Mouse (Mus musculus) neural tube, embryonic 13.5 days (tissue): ENCODE data around the gene Gas7. TPM values are rescaled to one million over a fixed set of nuclear protein-coding genes. Genes with fewer than 3 reads are reported as not detected.

Experiments used
- ATAC-seq: fragments of 200-750 bp; cut with Nextera tagmentation; 2 replicates; pipeline ENCODE4 v1.8.0; 2017; ENCODE audit warnings: low read depth, mild to moderate bottlenecking, moderate TSS enrichment, moderate library complexity
- H3K27ac ChIP-seq: fragments of 300-500 bp; sonication (generic); replicated peaks from 2 replicates; pipeline ENCODE4 v1.5.1; 2015; ENCODE audit warnings: moderate library complexity, mild to moderate bottlenecking, inconsistent platforms
- H3K27me3 ChIP-seq: fragments of 300-500 bp; sonication (generic); 2 replicates; pipeline ENCODE4 v1.6.1; 2015; ENCODE audit warnings: mild to moderate bottlenecking, inconsistent platforms
- H3K36me3 ChIP-seq: fragments of 300-500 bp; sonication (generic); 2 replicates; pipeline ENCODE4 v1.6.1; 2015; ENCODE audit warnings: mild to moderate bottlenecking, inconsistent platforms
- H3K4me1 ChIP-seq: fragments of 300-500 bp; sonication (generic); replicated peaks from 2 replicates; pipeline ENCODE4 v1.6.1; 2015; ENCODE audit warnings: inconsistent platforms
- H3K4me2 ChIP-seq: fragments of 300-500 bp; sonication (generic); 2 replicates; pipeline ENCODE4 v1.6.1; 2015; ENCODE audit warnings: inconsistent platforms, mild to moderate bottlenecking, moderate library complexity
- H3K4me3 ChIP-seq: fragments of 300-500 bp; sonication (generic); 2 replicates; pipeline ENCODE4 v1.5.1; 2015; ENCODE audit warnings: mild to moderate bottlenecking, inconsistent platforms
- H3K9ac ChIP-seq: fragments of 300-500 bp; sonication (generic); 2 replicates; pipeline ENCODE4 v1.6.1; 2015; ENCODE audit warnings: moderate library complexity, mild to moderate bottlenecking, inconsistent platforms
- H3K9me3 ChIP-seq: fragments of 300-500 bp; sonication (generic); 2 replicates; pipeline ENCODE4 v1.6.1; 2016; ENCODE audit warnings: inconsistent platforms
- WGBS: fragments of 180-500 bp; shearing (Covaris S2); methylation state at CpG from one replicate; pipeline ENCODE4 v1.1.7; 2015; 5-methylcytosine and 5-hydroxymethylcytosine counted together
- polyA plus RNA-seq: library from polyadenylated mRNA; unstranded; fragments of >200 nt; fragmentation: Nextera tagmentation; extraction: Ambion mirVana; gene quantifications from 2 replicates; pipeline ENCODE4 v1.2.1, GENCODE M21; 2015

The Gas7 gene
- polyA plus RNA-seq, 1 experiment from 2014 or later = 12.8 TPM

- no peak for ATAC-seq
- H3K27ac ChIP-seq = no peak overlapping the region
- H3K4me2 ChIP-seq = no peak overlapping the region
- H3K27me3 ChIP-seq = no peaks in the 10 kb centered on the region
- no peak overlapping the region for H3K4me3 ChIP-seq
- H3K9me3 ChIP-seq = no peaks in the 10 kb centered on the region
- peaks cover 9% of the 10 kb centered on the region for H3K4me1 ChIP-seq
- WGBS = 77% methylated on average over 11 of the region's 11 CpGs
- H3K36me3 ChIP-seq = no peaks in the 10 kb centered on the region
- H3K9ac ChIP-seq = no peak overlapping the region
Measured at GRCm38 (mm10) chr11:67544656-67545432, 89.6 kb downstream of the Gas7 start.

- Histone ChIP-seq H3K36me3 (no peaks in the 10 kb centered on the region), H3K27me3 (no peaks in the 10 kb centered on the region), H3K4me2 (no peak overlapping the region), H3K4me3 (no peak overlapping the region), H3K4me1 (peaks cover 9% of the 10 kb centered on the region), H3K9me3 (no peaks in the 10 kb centered on the region), H3K27ac (no peak overlapping the region), H3K9ac (no peak overlapping the region)
- WGBS = 51% methylated on average over 5 of the region's 5 CpGs
- ATAC-seq = no peak
Measured at GRCm38 (mm10) chr11:67546582-67546981, 91.3 kb downstream of the Gas7 start.

- H3K27me3 ChIP-seq = no peaks in the 10 kb centered on the region
- H3K36me3 ChIP-seq = no peaks in the 10 kb centered on the region
- H3K4me2 ChIP-seq = no peak overlapping the region
- H3K9me3 ChIP-seq = no peaks in the 10 kb centered on the region
- H3K4me3 ChIP-seq = no peak overlapping the region
- ATAC-seq = no peak
- no peak overlapping the region for H3K27ac ChIP-seq
- WGBS = 90% methylated on average over 4 of the region's 4 CpGs
- H3K4me1 ChIP-seq = peaks cover 9% of the 10 kb centered on the region
- no peak overlapping the region for H3K9ac ChIP-seq
Measured at GRCm38 (mm10) chr11:67549306-67549705, 94.1 kb downstream of the Gas7 start.

- H3K9ac ChIP-seq = no peak overlapping the region
- H3K36me3 ChIP-seq = no peaks in the 10 kb centered on the region
- ATAC-seq = no peak
- WGBS = 86% methylated on average over 13 of the region's 13 CpGs
- no peaks in the 10 kb centered on the region for H3K9me3 ChIP-seq
- H3K4me1 ChIP-seq = peaks cover 9% of the 10 kb centered on the region
- no peak overlapping the region for H3K27ac ChIP-seq
- H3K4me2 ChIP-seq = no peak overlapping the region
- H3K27me3 ChIP-seq = no peaks in the 10 kb centered on the region
- H3K4me3 ChIP-seq = no peak overlapping the region
Measured at GRCm38 (mm10) chr11:67549762-67550488, 94.7 kb downstream of the Gas7 start.

GRCm38 (mm10) chr11:67552400-67552799, 97.2 kb downstream of the Gas7 start:
- no peaks in the 10 kb centered on the region for H3K9me3 ChIP-seq
- H3K4me3 ChIP-seq = no peak overlapping the region
- no peaks in the 10 kb centered on the region for H3K36me3 ChIP-seq
- no peak overlapping the region for H3K4me2 ChIP-seq
- no peak for ATAC-seq
- H3K27ac ChIP-seq = no peak overlapping the region
- no peak overlapping the region for H3K9ac ChIP-seq
- H3K27me3 ChIP-seq = no peaks in the 10 kb centered on the region
- WGBS = 88% methylated on average over 8 of the region's 8 CpGs
- no peaks in the 10 kb centered on the region for H3K4me1 ChIP-seq

- H3K9me3 ChIP-seq = no peaks in the 10 kb centered on the region
- no peak overlapping the region for H3K4me2 ChIP-seq
- no peaks in the 10 kb centered on the region for H3K27me3 ChIP-seq
- no peaks in the 10 kb centered on the region for H3K36me3 ChIP-seq
- H3K9ac ChIP-seq = no peak overlapping the region
- H3K4me3 ChIP-seq = no peak overlapping the region
- H3K4me1 ChIP-seq = 0 out of 2 replicates have a peak, but pooled peaks cover 7% of the 10 kb centered on the region
- 92% methylated on average over 6 of the region's 6 CpGs for WGBS
- no peak for ATAC-seq
- H3K27ac ChIP-seq = no peak overlapping the region
Measured at GRCm38 (mm10) chr11:67554276-67554675, 99.0 kb downstream of the Gas7 start.

GRCm38 (mm10) chr11:67556360-67556759, 101.1 kb downstream of the Gas7 start:
- Histone ChIP-seq H3K27me3 (no peaks in the 10 kb centered on the region), H3K27ac (no peak overlapping the region), H3K4me3 (no peak overlapping the region), H3K4me2 (no peak overlapping the region), H3K9me3 (no peaks in the 10 kb centered on the region), H3K36me3 (no peaks in the 10 kb centered on the region), H3K4me1 (0 out of 2 replicates have a peak, but pooled peaks cover 7% of the 10 kb centered on the region), H3K9ac (no peak overlapping the region)
- 67% methylated on average over 3 of the region's 3 CpGs for whole genome bisulfite sequencing
- no peak for ATAC-seq

- WGBS = 27% methylated on average over 9 of the region's 9 CpGs
- Histone ChIP-seq H3K4me2 (no peak overlapping the region), H3K36me3 (no peaks in the 10 kb centered on the region), H3K4me3 (no peak overlapping the region), H3K27ac (no peak overlapping the region), H3K27me3 (no peaks in the 10 kb centered on the region), H3K9ac (no peak overlapping the region), H3K4me1 (0 out of 2 replicates have a peak, but pooled peaks cover 7% of the 10 kb centered on the region), H3K9me3 (no peaks in the 10 kb centered on the region)
- ATAC-seq = no peak
Measured at GRCm38 (mm10) chr11:67558772-67559448, 103.7 kb downstream of the Gas7 start.

- 79% methylated on average over 5 of the region's 5 CpGs for WGBS
- H3K4me1 ChIP-seq = 0 out of 2 replicates have a peak, but pooled peaks cover 7% of the 10 kb centered on the region
- H3K4me2 ChIP-seq = no peak overlapping the region
- H3K27me3 ChIP-seq = no peaks in the 10 kb centered on the region
- ATAC-seq = no peak
- H3K9me3 ChIP-seq = no peaks in the 10 kb centered on the region
- H3K27ac ChIP-seq = no peak overlapping the region
- H3K4me3 ChIP-seq = no peak overlapping the region
- no peak overlapping the region for H3K9ac ChIP-seq
- H3K36me3 ChIP-seq = no peaks in the 10 kb centered on the region
Measured at GRCm38 (mm10) chr11:67559522-67559921, 104.3 kb downstream of the Gas7 start.

- no peak overlapping the region for H3K9ac ChIP-seq
- WGBS = 77% methylated on average over 4 of the region's 4 CpGs
Measured at GRCm38 (mm10) chr11:67561631-67562030, 106.4 kb downstream of the Gas7 start.

GRCm38 (mm10) chr11:67563141-67563540, 107.9 kb downstream of the Gas7 start:
- no peak overlapping the region for H3K4me3 ChIP-seq
- ATAC-seq = no peak
- no peaks in the 10 kb centered on the region for H3K9me3 ChIP-seq
- WGBS = 67% methylated on average over 5 of the region's 5 CpGs
- H3K9ac ChIP-seq = no peak overlapping the region
- H3K4me2 ChIP-seq = no peak overlapping the region
- H3K4me1 ChIP-seq = 0 out of 2 replicates have a peak, but pooled peaks cover 10% of the 10 kb centered on the region
- no peak overlapping the region for H3K27ac ChIP-seq
- H3K36me3 ChIP-seq = no peaks in the 10 kb centered on the region
- no peaks in the 10 kb centered on the region for H3K27me3 ChIP-seq

More at GRCm38 (mm10) chr11:67561631-67562030, 106.4 kb downstream of the Gas7 start:
- Histone ChIP-seq H3K4me1 (0 out of 2 replicates have a peak, but pooled peaks cover 10% of the 10 kb centered on the region), H3K27me3 (no peaks in the 10 kb centered on the region), H3K4me3 (no peak overlapping the region), H3K9me3 (no peaks in the 10 kb centered on the region), H3K4me2 (no peak overlapping the region), H3K36me3 (no peaks in the 10 kb centered on the region), H3K27ac (no peak overlapping the region)
- ATAC-seq = no peak
